Mouse (Mus musculus) lung, postnatal 0 days (tissue): Measurements from ENCODE around the gene Cutc.

Source experiments
- CTCF ChIP-seq: IDR thresholded peaks from 2 replicates; pipeline ENCODE4 v1.5.1; 2016; ENCODE audit warnings: antibody characterized with exemption, mild to moderate bottlenecking
- EP300 ChIP-seq: IDR thresholded peaks from 2 replicates; pipeline ENCODE4 v1.6.1; 2016; ENCODE audit warnings: antibody characterized with exemption, mild to moderate bottlenecking, control low read depth

- TF ChIP-seq CTCF (no peak), EP300 (no peak)
These were observed 17.8 kb downstream of the Cutc start for GRCm38 (mm10) chr19:43770584-43770983.
